Mouse (Mus musculus) limb, embryonic 11.5 days (tissue): ENCODE measurements around the gene Lemd2. TPM values are rescaled to one million over a fixed set of nuclear protein-coding genes. Genes with fewer than 3 reads are reported as not detected.
"Not testable (repeated sequence)": the region's sequence is repeated elsewhere in the genome, so short reads cannot be mapped to it uniquely, and the experiment has no call there.

ENCODE experiments used
- ATAC-seq: fragments of 200-750 bp; cut with Nextera tagmentation; 2 replicates; pipeline ENCODE4 v1.8.0; 2017; ENCODE audit warnings: low read depth; ENCODE audit not compliant: insufficient number of reproducible peaks, low FRiP score, low TSS enrichment
- DNase-seq: peaks from one replicate; pipeline ENCODE4 v3.0.0-alpha.2; 2015; ENCODE audit warnings: low spot score
- H3K27ac ChIP-seq: fragments of 300-500 bp; sonication (generic); replicated peaks from 2 replicates; pipeline ENCODE4 v1.5.1; 2014; ENCODE audit warnings: low read depth, mild to moderate bottlenecking, low read length
- H3K27me3 ChIP-seq: fragments of 300-500 bp; sonication (generic); 2 replicates; pipeline ENCODE4 v1.6.1; 2014; ENCODE audit warnings: mild to moderate bottlenecking, low read length, mixed read lengths; ENCODE audit not compliant: control insufficient read depth, insufficient read depth
- H3K36me3 ChIP-seq: fragments of 300-500 bp; sonication (generic); 2 replicates; pipeline ENCODE4 v1.6.1; 2014; ENCODE audit warnings: mild to moderate bottlenecking, low read length, moderate library complexity, mixed read lengths; ENCODE audit not compliant: control insufficient read depth, insufficient read depth
- H3K4me1 ChIP-seq: fragments of 300-500 bp; sonication (generic); 2 replicates; pipeline ENCODE4 v1.6.1; 2014; ENCODE audit warnings: low read length, mixed read lengths; ENCODE audit not compliant: control insufficient read depth, insufficient read depth
- H3K4me2 ChIP-seq: fragments of 300-500 bp; sonication (generic); 2 replicates; pipeline ENCODE4 v1.6.1; 2014; ENCODE audit warnings: low read depth, mild to moderate bottlenecking, moderate library complexity; ENCODE audit not compliant: severe bottlenecking
- H3K4me3 ChIP-seq: fragments of 300-500 bp; sonication (generic); 2 replicates; pipeline ENCODE4 v1.5.1; 2014; ENCODE audit warnings: low read depth, low read length
- H3K9ac ChIP-seq: fragments of 300-500 bp; sonication (generic); 2 replicates; pipeline ENCODE4 v1.6.1; 2014; ENCODE audit warnings: mild to moderate bottlenecking, low read length
- H3K9me3 ChIP-seq: fragments of 300-500 bp; sonication (generic); 2 replicates; pipeline ENCODE4 v1.6.1; 2016; ENCODE audit warnings: low read length; ENCODE audit not compliant: control insufficient read depth
- WGBS: fragments of 180-500 bp; shearing (Covaris S2); extraction: QIAGEN DNeasy Blood & Tissue Kit; methylation state at CpG from one replicate; pipeline ENCODE4 v1.1.7; 2014; 5-methylcytosine and 5-hydroxymethylcytosine counted together
- polyA plus RNA-seq: library from polyadenylated mRNA; unstranded; fragments of >200 nt; fragmentation: Nextera tagmentation; extraction: Ambion mirVana; gene quantifications from 2 replicates; pipeline ENCODE4 v1.2.1, GENCODE M21; 2014

The Lemd2 gene
- polyA plus RNA-seq, 1 experiment from 2014 or later = 14.2 TPM

DNA sequence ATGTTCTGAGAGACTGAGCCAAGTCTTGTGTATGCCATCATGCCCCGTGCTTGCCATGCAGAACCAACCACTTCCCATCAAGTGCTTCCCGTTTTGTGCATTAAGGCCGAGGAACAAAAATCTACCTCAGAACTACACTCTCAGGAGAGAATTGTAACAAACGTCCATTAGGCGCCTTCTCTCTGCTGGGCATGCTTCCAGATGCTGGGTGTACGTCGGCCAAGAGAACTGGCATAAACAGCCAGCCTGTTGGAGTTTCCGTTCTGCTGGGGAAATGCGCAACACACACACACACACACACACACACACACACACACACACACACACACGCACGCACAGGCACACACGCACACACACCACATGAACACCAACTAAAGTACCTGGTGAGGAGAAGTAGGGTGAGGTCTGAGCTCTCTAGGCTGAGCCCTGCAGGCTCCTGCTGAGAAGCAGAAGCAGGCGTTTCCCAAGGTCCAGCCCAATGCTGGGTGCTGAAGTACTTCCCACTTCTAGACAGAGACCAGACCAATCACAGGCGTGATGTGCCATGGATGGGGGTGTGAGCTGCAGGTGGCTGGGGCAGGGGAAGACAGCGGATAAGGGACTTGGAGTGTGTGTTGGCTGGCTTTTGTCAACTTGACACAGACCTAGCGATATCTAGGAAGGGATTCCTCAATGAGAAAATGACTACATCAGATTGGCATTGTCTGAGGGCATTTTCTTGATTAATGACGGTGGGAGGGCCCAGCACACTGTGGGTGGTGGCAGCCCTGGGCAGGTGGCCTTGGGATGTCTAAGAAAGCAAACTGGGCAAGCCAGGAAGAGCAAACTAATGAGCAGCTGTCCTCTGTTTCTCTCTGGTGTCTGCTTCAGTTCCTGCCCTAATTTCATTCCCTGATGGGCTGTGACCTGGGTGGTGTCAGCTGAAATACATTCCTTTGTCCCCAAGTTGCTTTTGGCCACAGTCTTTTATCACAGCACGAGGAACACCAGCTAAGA, 38.2 kb upstream of the Lemd2 start:
- WGBS = 79% methylated on average over 18 of the region's 18 CpGs
- no peak overlapping the region for H3K27ac ChIP-seq
- no peaks in the 10 kb centered on the region for H3K36me3 ChIP-seq
- H3K4me3 ChIP-seq = no peak overlapping the region
- H3K4me1 ChIP-seq = no peaks in the 10 kb centered on the region
- no peaks in the 10 kb centered on the region for H3K9me3 ChIP-seq
- H3K27me3 ChIP-seq = no peaks in the 10 kb centered on the region
- no peak for DNase-seq
- ATAC-seq = no peak
- no peak overlapping the region for H3K4me2 ChIP-seq
- H3K9ac ChIP-seq = no peak overlapping the region

GRCm38 (mm10) chr17:27240556-27241457, 36.5 kb upstream of the Lemd2 start:
- Histone ChIP-seq H3K4me1 (no peaks in the 10 kb centered on the region), H3K9me3 (no peaks in the 10 kb centered on the region), H3K9ac (no peak overlapping the region), H3K4me3 (no peak overlapping the region), H3K4me2 (no peak overlapping the region), H3K36me3 (no peaks in the 10 kb centered on the region), H3K27ac (no peak overlapping the region), H3K27me3 (no peaks in the 10 kb centered on the region)
- DNase-seq (no peak), ATAC-seq (no peak)
- WGBS = 59% methylated on average over 15 of the region's 15 CpGs

GRCm38 (mm10) chr17:27239941-27240340, 35.7 kb upstream of the Lemd2 start:
- Histone ChIP-seq H3K27ac (no peak overlapping the region), H3K27me3 (no peaks in the 10 kb centered on the region), H3K4me2 (no peak overlapping the region), H3K4me1 (no peaks in the 10 kb centered on the region), H3K9me3 (no peaks in the 10 kb centered on the region), H3K4me3 (no peak overlapping the region), H3K9ac (no peak overlapping the region), H3K36me3 (no peaks in the 10 kb centered on the region)
- ATAC-seq = no peak
- no peak for DNase-seq
- WGBS = 79% methylated on average over 5 of the region's 5 CpGs

DNA sequence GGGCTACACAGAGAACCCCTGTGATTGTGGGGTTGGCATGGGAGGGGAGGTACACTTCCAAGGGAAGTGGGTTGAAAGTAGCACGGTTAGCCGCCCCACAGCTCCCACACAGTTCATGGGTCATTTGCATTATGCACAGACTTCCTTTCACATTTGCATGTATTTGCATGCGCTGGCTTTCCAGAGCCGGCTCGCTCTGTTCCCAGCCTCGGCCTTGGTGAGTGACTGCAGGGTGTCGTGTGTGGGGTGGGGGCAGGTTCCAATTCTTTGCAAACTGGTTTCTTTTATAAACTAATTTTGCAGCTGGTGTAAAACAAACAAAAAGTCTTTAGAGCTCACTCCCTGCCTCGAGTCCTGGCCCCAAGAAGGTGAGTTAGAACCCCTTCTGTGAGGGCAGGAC, 34.4 kb upstream of the Lemd2 start:
- no peaks in the 10 kb centered on the region for H3K4me1 ChIP-seq

GRCm38 (mm10) chr17:27237731-27238130, 33.5 kb upstream of the Lemd2 start:
- no peak for ATAC-seq

More for the DNA sequence above, 34.4 kb upstream of the Lemd2 start:
- Histone ChIP-seq H3K4me2 (no peak overlapping the region), H3K4me3 (no peak overlapping the region), H3K9ac (no peak overlapping the region), H3K36me3 (no peaks in the 10 kb centered on the region), H3K27me3 (no peaks in the 10 kb centered on the region), H3K9me3 (no peaks in the 10 kb centered on the region), H3K27ac (no peak overlapping the region)
- ATAC-seq (no peak), DNase-seq (no peak)
- 47% methylated on average over 8 of the region's 8 CpGs for WGBS

DNA sequence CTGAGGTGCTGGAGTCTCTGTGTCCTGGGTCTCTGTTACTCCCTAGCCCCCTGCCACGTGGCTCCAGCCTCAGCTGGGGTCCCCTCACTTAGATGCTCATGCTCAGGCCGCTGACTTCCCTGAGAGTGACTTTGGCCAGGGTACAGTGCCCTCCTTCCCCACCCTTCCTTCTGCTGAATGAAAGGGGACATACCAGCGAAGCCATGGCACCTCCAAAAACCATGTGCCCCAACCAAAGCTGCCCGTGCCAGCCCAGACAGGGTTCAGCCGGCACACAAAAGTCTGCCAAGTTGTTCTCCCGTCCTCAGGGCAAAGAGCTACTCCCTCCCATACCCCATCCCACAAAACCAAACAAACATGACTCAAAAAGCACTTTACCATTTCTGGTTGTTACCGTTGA, 29.0 kb upstream of the Lemd2 start:
- 78% methylated on average over 7 of the region's 7 CpGs for WGBS
- H3K4me3 ChIP-seq = no peak overlapping the region
- H3K9me3 ChIP-seq = no peaks in the 10 kb centered on the region
- H3K27me3 ChIP-seq = no peaks in the 10 kb centered on the region
- H3K4me2 ChIP-seq = no peak overlapping the region
- H3K4me1 ChIP-seq = no peaks in the 10 kb centered on the region
- DNase-seq (no peak), ATAC-seq (no peak)
- H3K36me3 ChIP-seq = no peaks in the 10 kb centered on the region
- no peak overlapping the region for H3K9ac ChIP-seq
- H3K27ac ChIP-seq = no peak overlapping the region

More at GRCm38 (mm10) chr17:27237731-27238130, 33.5 kb upstream of the Lemd2 start:
- 78% methylated on average over 8 of the region's 8 CpGs for WGBS
- H3K4me1 ChIP-seq = no peaks in the 10 kb centered on the region
- H3K4me2 ChIP-seq = no peak overlapping the region
- no peaks in the 10 kb centered on the region for H3K9me3 ChIP-seq
- no peak overlapping the region for H3K27ac ChIP-seq
- no peak for DNase-seq
- no peak overlapping the region for H3K4me3 ChIP-seq
- no peak overlapping the region for H3K9ac ChIP-seq
- H3K27me3 ChIP-seq = no peaks in the 10 kb centered on the region
- no peaks in the 10 kb centered on the region for H3K36me3 ChIP-seq

DNA sequence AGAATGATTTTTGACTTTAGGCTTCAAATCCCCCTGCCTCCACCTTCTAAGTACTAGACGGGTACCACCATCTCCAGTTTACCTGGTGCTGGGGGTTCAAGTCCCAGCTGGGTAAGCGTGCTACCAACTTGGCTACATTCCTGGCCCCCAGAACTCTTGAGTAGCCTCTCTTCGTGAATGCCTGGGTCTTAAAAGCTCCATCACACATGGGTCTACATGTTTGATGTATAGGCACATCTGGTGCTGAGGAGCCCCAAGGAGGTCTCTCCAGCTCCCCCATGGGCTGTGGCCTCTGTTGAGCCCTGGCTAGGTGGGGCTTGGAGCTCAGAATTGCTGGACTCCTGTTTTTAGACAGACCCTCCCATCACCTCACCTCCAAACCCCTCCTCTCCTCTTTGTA, 27.9 kb upstream of the Lemd2 start:
- Histone ChIP-seq H3K36me3 (no peaks in the 10 kb centered on the region), H3K4me3 (no peak overlapping the region), H3K27ac (no peak overlapping the region), H3K9me3 (no peaks in the 10 kb centered on the region), H3K4me2 (no peak overlapping the region), H3K9ac (no peak overlapping the region), H3K4me1 (no peaks in the 10 kb centered on the region), H3K27me3 (no peaks in the 10 kb centered on the region)
- DNase-seq (no peak), ATAC-seq (no peak)
- WGBS = 80% methylated on average over 3 of the region's 3 CpGs

DNA sequence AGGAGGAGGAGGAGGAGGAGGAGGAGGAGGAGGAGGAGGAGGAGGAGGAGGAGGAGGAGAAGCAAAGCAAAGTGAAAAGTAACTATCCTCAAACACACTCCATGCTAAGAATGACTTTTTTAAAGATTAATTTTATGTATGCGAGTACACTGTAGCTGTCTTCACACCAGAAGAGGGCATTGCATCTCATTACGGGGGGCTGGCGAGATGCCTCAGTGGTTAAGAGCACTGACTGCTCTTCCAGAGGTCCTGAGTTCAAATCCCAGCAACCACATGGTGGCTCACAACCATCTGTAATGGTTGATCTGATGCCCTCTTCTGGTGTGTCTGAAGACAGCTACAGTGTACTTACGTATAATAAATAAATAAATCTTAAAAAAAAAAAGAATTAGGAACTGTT, 27.3 kb upstream of the Lemd2 start:
- H3K36me3 ChIP-seq, DNase-seq, H3K9ac ChIP-seq, H3K9me3 ChIP-seq, H3K27me3 ChIP-seq, ATAC-seq, H3K4me2 ChIP-seq, H3K4me3 ChIP-seq, H3K27ac ChIP-seq, H3K4me1 ChIP-seq: not testable (repeated sequence)
- 90% methylated on average over 4 of the region's 4 CpGs for WGBS
